Mouse (Mus musculus) granulocyte monocyte progenitor cell, adult 5-6 weeks (primary cell): Measurements from ENCODE around the gene Zyx. TPM values are rescaled to one million over a fixed set of nuclear protein-coding genes. Genes with fewer than 3 reads are reported as not detected.

Experiments used
- ATAC-seq: replicated peaks from 2 replicates; pipeline ENCODE4 v1.8.0; 2016; ENCODE audit warnings: mild to moderate bottlenecking, moderate TSS enrichment, inconsistent platforms; ENCODE audit not compliant: poor library complexity, severe bottlenecking
- total RNA-seq, 2 experiments: library from RNA; stranded (forward) in 1 of 2; stranded (reverse) in 1 of 2; fragments of 200-712, 200-1000 nt in 1 of 2; fragments of >200 nt in 1 of 2; fragmentation: Nextera tagmentation in 1 of 2; gene quantifications; 2 replicates each; pipeline ENCODE4 v1.2.3; 2014 to 2017

Gene Zyx
- total RNA-seq, 2 experiments from 2014 or later, result 17.6 to 116 TPM

DNA sequence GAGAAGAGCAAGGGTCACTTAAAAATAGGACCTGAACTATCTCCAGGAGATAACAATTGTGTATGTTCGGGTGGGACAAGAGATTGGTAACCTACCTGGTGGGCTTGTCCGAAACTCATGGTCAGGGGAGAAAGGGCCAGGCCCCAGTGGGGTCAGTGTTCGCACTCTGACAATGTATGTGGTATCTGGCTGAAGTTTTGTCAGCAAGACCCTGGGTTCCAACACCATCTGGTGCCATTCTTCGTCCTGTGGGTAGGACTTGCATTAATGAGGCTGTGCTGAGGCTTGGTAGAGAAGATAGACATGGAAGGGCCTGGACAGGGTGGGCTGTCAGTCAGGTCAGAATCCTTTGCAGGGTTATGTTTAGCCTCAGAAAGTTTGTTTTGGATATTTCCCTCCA is 14.6 kb downstream of the Zyx start:
- ATAC-seq, result no peak

DNA sequence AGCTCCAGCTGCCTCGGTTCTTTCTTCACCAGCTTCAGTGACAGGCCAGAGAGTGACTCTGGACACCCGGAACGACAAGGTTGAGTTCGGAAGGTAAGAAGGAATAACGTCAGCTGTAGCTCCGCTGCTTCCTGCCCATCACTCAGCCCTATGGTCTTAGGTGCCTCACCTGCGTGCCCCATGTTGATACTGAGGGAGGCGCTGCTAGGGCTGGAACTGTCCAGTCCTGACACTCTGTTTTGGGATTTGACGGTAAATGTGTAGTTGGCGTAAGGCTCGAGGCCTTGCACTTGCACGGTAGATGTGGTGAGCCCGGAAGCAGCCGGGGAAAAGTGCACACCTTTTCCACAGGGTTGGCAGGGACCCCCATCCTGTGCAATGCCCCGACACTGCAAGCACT is 15.2 kb downstream of the Zyx start:
- no peak for ATAC-seq

GRCm38 (mm10) chr6:42365215-42365614 is 15.8 kb downstream of the Zyx start:
- ATAC-seq, result no peak

DNA sequence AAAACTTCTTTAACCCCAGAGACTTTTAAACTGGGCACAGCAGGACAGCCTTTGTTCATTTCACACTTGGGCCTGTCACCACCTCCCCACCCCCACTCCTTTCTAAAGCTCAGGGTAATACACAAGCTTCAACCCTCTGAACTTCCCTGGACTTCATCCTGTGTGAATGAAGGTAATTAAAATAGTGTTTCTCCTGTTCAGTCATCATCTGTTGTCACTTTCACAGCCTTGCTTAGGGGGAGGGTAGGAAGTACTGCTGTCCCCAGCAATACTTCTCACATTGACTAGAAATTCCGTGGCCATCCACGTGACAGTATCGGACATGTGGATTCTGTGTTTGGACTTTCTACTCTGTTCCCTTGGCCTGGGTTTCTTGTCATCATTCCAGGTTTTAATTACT is 20.4 kb downstream of the Zyx start:
- no peak for ATAC-seq

- no peak for ATAC-seq
Measured at GRCm38 (mm10) chr6:42370630-42371363, 21.4 kb downstream of the Zyx start.

DNA sequence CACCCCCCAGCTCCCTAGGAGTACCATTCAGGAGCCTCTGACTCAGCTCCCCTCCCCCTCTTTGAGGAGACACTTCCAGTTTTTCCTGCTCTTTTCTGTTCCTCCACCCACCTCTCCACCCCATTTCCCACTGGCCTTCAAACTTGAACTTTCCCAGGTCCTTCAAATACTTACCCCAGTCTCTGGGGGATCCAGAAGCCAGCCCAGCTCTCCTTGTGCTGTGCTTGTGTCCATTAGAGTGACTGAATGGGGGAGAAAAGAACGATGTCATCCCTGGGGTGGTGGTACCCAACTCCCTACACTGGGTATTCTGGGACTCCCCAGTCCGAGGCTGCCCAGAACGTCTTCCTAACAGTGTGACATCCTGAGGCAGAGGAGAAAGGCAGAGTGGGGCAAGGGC is 22.6 kb downstream of the Zyx start:
- ATAC-seq, result 0 out of 2 replicates have a peak, but pooled peaks have one; percentile 1

GRCm38 (mm10) chr6:42372421-42372815 is 23.0 kb downstream of the Zyx start:
- ATAC-seq, result peak; percentile 4; the same call in 1 of the 2 replicates

- peak; percentile 67 for ATAC-seq
Measured at GRCm38 (mm10) chr6:42372816-42373547, 23.6 kb downstream of the Zyx start, which contains the start of gene Epha1. Gene Epha1, minus strand, starts transcription at chr6:42373268.

DNA sequence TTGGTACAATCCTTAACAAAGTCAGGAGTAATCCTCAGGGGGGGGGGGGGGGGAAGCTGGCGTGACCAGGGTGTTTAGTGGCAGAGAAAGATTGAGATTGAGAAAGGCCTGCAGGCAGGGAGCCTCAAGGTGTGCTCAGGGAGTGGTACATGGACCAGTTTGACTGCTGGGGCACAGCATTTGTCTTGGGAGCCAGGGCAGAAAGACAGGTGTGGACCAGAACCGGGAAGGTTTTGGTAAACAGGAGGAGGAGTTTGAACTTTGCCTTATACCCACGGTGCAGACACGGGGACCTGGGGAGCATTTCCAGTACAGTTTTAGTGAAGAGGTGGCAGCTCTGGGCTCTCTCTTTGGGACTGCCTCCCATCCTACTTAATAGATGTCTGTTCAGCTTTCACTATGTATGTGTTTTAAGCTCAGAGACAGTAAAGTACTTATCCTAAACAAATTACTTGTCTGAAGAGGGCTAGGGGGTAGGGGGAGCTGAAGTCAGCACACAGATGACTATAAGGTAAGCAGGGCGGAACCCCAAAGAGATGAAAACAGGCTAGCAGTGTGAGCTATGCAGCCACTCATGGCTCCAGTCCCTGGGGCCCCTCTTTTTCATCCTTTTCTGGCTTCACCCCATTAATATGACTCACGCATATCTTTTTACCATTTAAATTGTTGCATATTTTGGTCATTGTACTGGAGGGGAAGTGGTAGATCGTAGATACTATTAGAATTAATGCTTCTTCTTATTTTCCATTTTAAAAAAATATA is 24.4 kb downstream of the Zyx start:
- ATAC-seq, result no peak

- no peak for ATAC-seq
Measured at GRCm38 (mm10) chr6:42374701-42375100, 25.3 kb downstream of the Zyx start.

DNA sequence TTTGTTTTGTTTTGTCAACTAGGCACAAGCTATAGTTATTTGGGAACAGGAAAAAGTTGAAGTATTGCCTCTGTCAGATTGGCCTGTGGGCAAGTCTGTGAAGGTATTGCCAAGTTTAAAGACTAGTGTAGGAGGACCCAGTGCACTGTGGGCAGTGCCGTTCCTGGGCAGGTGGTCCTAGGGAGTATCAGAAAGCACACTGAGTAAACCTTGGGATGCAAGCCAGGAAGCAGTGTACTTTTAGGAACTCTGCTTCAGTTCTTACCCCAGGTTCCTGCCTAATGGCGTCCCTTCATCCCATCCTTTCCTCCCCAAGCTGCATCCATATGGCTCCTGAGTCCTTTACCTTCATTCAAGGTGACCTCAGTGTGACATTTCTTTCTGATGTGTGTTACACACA is 25.7 kb downstream of the Zyx start:
- ATAC-seq, result no peak

DNA sequence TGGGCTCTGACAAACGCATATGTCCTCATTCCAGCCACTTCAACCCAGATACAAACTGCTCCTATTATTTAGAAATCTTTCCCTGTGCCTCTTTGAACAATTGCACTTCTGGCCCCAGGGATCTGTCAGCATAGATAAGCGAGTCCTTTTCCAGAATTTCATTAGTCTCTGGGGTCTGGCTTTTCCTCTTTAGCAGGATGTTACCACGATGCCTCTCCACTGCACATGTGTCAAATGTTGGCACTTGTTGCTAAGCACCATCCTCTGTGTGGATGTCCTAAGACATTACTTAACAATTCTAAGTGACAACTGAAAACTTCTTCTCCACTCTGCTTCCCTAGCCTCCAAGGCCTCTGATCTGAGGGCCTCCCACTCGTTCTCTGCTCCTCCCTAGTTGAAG is 26.6 kb downstream of the Zyx start:
- ATAC-seq, result peak; percentile 11; the same call in 1 of the 2 replicates

- no peak for ATAC-seq
Measured at GRCm38 (mm10) chr6:42376504-42377019, 27.1 kb downstream of the Zyx start.

- no peak for ATAC-seq
Measured at GRCm38 (mm10) chr6:42377280-42377679, 27.9 kb downstream of the Zyx start.

GRCm38 (mm10) chr6:42379551-42379950 is 30.1 kb downstream of the Zyx start:
- no peak for ATAC-seq

- ATAC-seq, result peak; percentile 62
Measured at GRCm38 (mm10) chr6:42380416-42381144, 31.1 kb downstream of the Zyx start.

DNA sequence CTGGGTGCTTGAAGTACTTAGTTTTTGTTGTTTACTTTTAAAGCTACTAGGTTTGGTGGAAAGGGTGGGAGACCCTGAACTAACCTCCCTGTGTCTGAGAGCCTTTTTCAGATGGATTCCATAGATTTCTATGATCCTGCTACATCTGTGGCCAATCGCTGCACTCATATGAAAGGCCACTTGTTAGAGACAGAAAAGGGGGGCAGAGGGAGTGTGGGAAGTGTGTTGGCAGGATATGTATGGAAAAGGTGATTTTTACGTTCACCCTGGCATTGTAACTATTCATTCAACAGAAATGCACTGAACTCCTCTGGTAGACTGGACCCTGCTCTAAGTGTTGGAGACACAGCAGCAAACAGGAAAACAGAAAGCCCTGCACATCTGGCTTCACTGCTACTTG is 31.8 kb downstream of the Zyx start:
- ATAC-seq, result no peak

DNA sequence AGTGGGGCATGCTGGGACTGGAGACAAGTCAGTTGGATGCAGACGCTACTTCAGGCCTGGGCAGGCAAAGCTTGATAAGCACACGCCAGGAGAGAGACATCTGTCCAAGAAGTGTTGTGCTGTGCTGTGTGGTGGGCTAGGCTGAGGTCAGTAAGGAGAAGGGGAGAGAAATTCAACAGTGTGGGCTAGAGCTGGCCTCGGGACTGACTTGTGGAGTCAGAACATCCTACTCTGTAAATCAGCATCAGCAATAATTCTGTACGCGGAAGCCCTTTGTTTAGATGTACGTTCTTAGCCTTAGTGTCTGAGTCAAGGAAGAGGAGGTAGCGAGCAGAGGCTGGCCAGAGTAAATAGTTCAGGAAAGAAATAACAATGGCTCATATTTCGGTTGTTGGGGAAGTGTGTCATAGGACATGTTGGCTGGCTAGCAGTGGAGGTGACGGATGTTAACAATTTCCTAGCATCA is 32.5 kb downstream of the Zyx start:
- ATAC-seq, result peak; percentile 43; the same call in 1 of the 2 replicates

DNA sequence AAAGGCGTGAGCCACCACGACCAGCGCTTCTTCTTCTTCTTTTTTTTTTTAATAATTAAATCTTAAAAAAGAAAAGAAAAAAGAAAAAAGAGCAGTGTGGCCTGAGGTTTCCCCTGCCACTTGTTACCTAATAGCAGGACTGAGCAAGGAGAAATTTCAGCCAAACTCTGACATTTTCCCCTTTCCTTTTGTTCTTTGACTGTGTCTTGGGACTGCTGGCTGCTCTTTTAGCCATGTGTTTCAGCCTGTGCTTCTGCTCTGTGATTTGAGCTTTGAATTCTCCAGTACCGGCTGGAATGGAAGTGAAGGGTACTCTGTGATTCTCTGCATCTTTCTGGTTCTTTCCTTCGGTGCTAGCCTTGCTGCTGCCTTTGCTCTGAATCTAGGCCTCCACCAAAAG is 33.9 kb downstream of the Zyx start:
- no peak for ATAC-seq

GRCm38 (mm10) chr6:42385635-42386034 is 36.2 kb downstream of the Zyx start:
- no peak for ATAC-seq
